Mouse (Mus musculus): ENCODE measurements around the gene Nfatc2. TPM values are rescaled to one million over a fixed set of nuclear protein-coding genes. Genes with fewer than 3 reads are reported as not detected.

The Nfatc2 gene
- polyA plus RNA-seq, 1 experiment, result 15.3 TPM

DNA sequence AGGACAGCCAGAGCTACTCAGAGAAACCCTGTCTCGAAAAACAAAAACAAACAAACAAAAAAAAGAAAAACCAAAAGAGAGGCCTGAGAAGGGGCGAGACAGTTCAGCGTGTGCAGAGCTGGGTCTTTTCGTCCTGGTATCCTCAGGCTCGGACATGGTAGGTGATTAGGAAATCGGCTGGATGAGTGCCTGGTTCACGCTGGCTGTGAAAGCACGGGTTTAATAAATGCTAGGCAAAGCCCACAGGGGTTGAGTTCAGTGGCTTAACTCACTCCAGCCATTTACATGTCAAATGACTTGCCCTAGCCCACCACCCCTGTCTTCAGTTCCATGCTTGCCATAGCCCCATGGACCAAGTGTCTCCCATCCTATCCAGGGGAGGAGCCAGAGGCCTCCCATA, 14.3 kb downstream of the Nfatc2 start:
- no peak overlapping the region for H3K4me3 ChIP-seq (ENCODE audit: extremely low read depth, insufficient read depth, insufficient read length)
- H3K36me3 ChIP-seq (ENCODE audit: control insufficient read depth, insufficient read depth, low read length), result no peaks in the 10 kb centered on the region
- no peaks in the 10 kb centered on the region for H3K27me3 ChIP-seq (ENCODE audit: control insufficient read depth, insufficient read depth, low read length)
- TF ChIP-seq CTCF (IDR thresholded peaks at IDR 0.05; ENCODE audit: extremely low read depth, insufficient read depth, insufficient read length, insufficient replicate concordance) (no peak), POLR2A (IDR thresholded peaks at IDR 0.05; ENCODE audit: low read depth, low read length) (no peak)
- WGBS, result 89% methylated on average over 8 of the region's 8 CpGs
- DNase-seq (ENCODE audit: low read depth in 1 of 2, low spot score in 2 of 2), result no peak
- H3K4me1 ChIP-seq (ENCODE audit: control insufficient read depth, insufficient read depth, insufficient read length), result peaks cover 40% of the 10 kb centered on the region; the same call in 1 of the 2 replicates
- no peak overlapping the region for H3K27ac ChIP-seq (ENCODE audit: insufficient read depth, low read length)

DNA sequence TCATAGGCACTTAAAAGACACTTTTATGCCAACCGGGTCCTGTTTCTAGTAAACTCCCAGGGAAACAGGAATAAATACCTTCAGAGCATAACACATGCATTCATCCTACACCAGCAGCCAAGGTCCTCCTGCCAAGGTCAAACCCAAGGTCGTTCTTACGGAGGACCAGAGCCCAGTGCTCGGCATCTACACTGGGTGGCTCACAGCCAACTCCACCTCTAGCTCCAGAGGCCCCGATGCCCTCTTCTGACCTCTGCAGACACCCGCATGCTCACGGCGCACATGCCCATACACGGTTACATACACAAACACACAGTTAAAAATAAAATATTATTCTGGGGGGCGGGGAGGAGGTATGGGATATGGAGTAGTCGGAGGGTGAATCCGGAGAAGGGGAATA, 14.9 kb downstream of the Nfatc2 start:
- no peaks in the 10 kb centered on the region for H3K27me3 ChIP-seq (ENCODE audit: control insufficient read depth, insufficient read depth, low read length)
- WGBS, result 93% methylated on average over 12 of the region's 12 CpGs
- H3K36me3 ChIP-seq (ENCODE audit: control insufficient read depth, insufficient read depth, low read length), result no peaks in the 10 kb centered on the region
- no peak overlapping the region for H3K27ac ChIP-seq (ENCODE audit: insufficient read depth, low read length)
- no peak overlapping the region for H3K4me3 ChIP-seq (ENCODE audit: extremely low read depth, insufficient read depth, insufficient read length)
- H3K4me1 ChIP-seq (ENCODE audit: control insufficient read depth, insufficient read depth, insufficient read length), result peaks cover 40% of the 10 kb centered on the region; the same call in 1 of the 2 replicates
- TF ChIP-seq CTCF (IDR thresholded peaks at IDR 0.05; ENCODE audit: extremely low read depth, insufficient read depth, insufficient read length, insufficient replicate concordance) (no peak), POLR2A (IDR thresholded peaks at IDR 0.05; ENCODE audit: low read depth, low read length) (no peak)
- DNase-seq (ENCODE audit: low read depth in 1 of 2, low spot score in 2 of 2), result no peak

GRCm38 (mm10) chr2:168584857-168585256, 16.6 kb downstream of the Nfatc2 start:
- no peak for DNase-seq (ENCODE audit: low read depth in 1 of 2, low spot score in 2 of 2)
- TF ChIP-seq CTCF (IDR thresholded peaks at IDR 0.05; ENCODE audit: extremely low read depth, insufficient read depth, insufficient read length, insufficient replicate concordance) (no peak), POLR2A (IDR thresholded peaks at IDR 0.05; ENCODE audit: low read depth, low read length) (no peak)
- H3K4me1 ChIP-seq (ENCODE audit: control insufficient read depth, insufficient read depth, insufficient read length), result peaks cover 39% of the 10 kb centered on the region; the same call in 1 of the 2 replicates
- WGBS, result 37% methylated on average over 6 of the region's 6 CpGs
- no peak overlapping the region for H3K4me3 ChIP-seq (ENCODE audit: extremely low read depth, insufficient read depth, insufficient read length)
- no peaks in the 10 kb centered on the region for H3K36me3 ChIP-seq (ENCODE audit: control insufficient read depth, insufficient read depth, low read length)
- H3K27me3 ChIP-seq (ENCODE audit: control insufficient read depth, insufficient read depth, low read length), result no peaks in the 10 kb centered on the region
- no peak overlapping the region for H3K27ac ChIP-seq (ENCODE audit: insufficient read depth, low read length)

GRCm38 (mm10) chr2:168584408-168584807, 17.0 kb downstream of the Nfatc2 start:
- DNase-seq (ENCODE audit: low read depth in 1 of 2, low spot score in 2 of 2), result no peak
- peaks cover 41% of the 10 kb centered on the region; the same call in 1 of the 2 replicates for H3K4me1 ChIP-seq (ENCODE audit: control insufficient read depth, insufficient read depth, insufficient read length)
- TF ChIP-seq CTCF (IDR thresholded peaks at IDR 0.05; ENCODE audit: extremely low read depth, insufficient read depth, insufficient read length, insufficient replicate concordance) (no peak), POLR2A (IDR thresholded peaks at IDR 0.05; ENCODE audit: low read depth, low read length) (no peak)
- H3K4me3 ChIP-seq (ENCODE audit: extremely low read depth, insufficient read depth, insufficient read length), result no peak overlapping the region
- no peak overlapping the region for H3K27ac ChIP-seq (ENCODE audit: insufficient read depth, low read length)
- WGBS, result 60% methylated on average over 8 of the region's 8 CpGs
- no peaks in the 10 kb centered on the region for H3K27me3 ChIP-seq (ENCODE audit: control insufficient read depth, insufficient read depth, low read length)
- no peaks in the 10 kb centered on the region for H3K36me3 ChIP-seq (ENCODE audit: control insufficient read depth, insufficient read depth, low read length)

GRCm38 (mm10) chr2:168583084-168583483, 18.4 kb downstream of the Nfatc2 start:
- 6% methylated on average over 5 of the region's 5 CpGs for WGBS
- H3K27me3 ChIP-seq (ENCODE audit: control insufficient read depth, insufficient read depth, low read length), result no peaks in the 10 kb centered on the region
- DNase-seq (ENCODE audit: low read depth in 1 of 2, low spot score in 2 of 2), result peak in 1 of 2 experiments; percentile 24
- no peak overlapping the region for H3K4me3 ChIP-seq (ENCODE audit: extremely low read depth, insufficient read depth, insufficient read length)
- H3K36me3 ChIP-seq (ENCODE audit: control insufficient read depth, insufficient read depth, low read length), result no peaks in the 10 kb centered on the region
- H3K4me1 ChIP-seq (ENCODE audit: control insufficient read depth, insufficient read depth, insufficient read length), result peaks cover 39% of the 10 kb centered on the region; the same call in 1 of the 2 replicates
- H3K27ac ChIP-seq (ENCODE audit: insufficient read depth, low read length), result peak overlapping the region; percentile 36
- no peak for TF ChIP-seq CTCF (IDR thresholded peaks at IDR 0.05; ENCODE audit: extremely low read depth, insufficient read depth, insufficient read length, insufficient replicate concordance)
- no peak for TF ChIP-seq POLR2A (IDR thresholded peaks at IDR 0.05; ENCODE audit: low read depth, low read length)

- no peak overlapping the region for H3K4me3 ChIP-seq (ENCODE audit: extremely low read depth, insufficient read depth, insufficient read length)
- peaks cover 38% of the 10 kb centered on the region; the same call in 1 of the 2 replicates for H3K4me1 ChIP-seq (ENCODE audit: control insufficient read depth, insufficient read depth, insufficient read length)
- H3K27ac ChIP-seq (ENCODE audit: insufficient read depth, low read length), result no peak overlapping the region
- DNase-seq (ENCODE audit: low read depth in 1 of 2, low spot score in 2 of 2), result no peak
- no peaks in the 10 kb centered on the region for H3K27me3 ChIP-seq (ENCODE audit: control insufficient read depth, insufficient read depth, low read length)
- 77% methylated on average over 6 of the region's 6 CpGs for WGBS
- no peaks in the 10 kb centered on the region for H3K36me3 ChIP-seq (ENCODE audit: control insufficient read depth, insufficient read depth, low read length)
- no peak for TF ChIP-seq CTCF (IDR thresholded peaks at IDR 0.05; ENCODE audit: extremely low read depth, insufficient read depth, insufficient read length, insufficient replicate concordance)
- TF ChIP-seq POLR2A (IDR thresholded peaks at IDR 0.05; ENCODE audit: low read depth, low read length), result no peak
These were observed 20.1 kb downstream of the Nfatc2 start for GRCm38 (mm10) chr2:168581207-168581854.

DNA sequence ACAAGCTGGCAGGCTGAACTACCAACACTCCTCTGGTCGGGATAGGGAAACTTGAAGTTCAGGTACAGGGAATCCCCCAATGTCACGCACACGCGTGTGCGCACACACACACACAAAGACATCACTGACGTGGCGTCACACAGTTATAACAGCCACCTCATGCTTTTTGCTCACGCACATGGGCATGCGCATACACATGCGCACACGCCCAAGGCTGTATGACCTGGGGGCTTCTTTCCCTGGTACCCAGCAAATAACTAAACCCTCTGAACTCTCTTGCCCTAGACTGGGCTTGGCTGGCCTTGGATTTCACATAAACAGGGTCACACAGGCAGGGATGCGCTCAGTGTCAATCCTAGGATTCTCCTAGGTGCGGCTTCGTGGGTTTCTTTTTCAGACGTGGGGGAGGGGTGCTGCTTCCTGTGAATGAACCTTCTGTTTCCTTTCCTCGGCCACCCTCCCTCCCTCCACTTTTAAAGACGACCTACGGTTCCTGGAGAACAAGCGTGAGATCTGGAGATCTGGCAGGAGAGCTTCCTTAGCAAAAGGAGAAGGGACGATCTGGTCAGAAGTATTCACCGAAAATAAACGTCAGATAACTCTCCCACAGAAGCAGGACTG, 21.1 kb downstream of the Nfatc2 start:
- Histone ChIP-seq H3K27ac (ENCODE audit: insufficient read depth, low read length) (no peak overlapping the region), H3K4me3 (ENCODE audit: extremely low read depth, insufficient read depth, insufficient read length) (no peak overlapping the region), H3K4me1 (ENCODE audit: control insufficient read depth, insufficient read depth, insufficient read length) (peaks cover 40% of the 10 kb centered on the region; the same call in 1 of the 2 replicates), H3K36me3 (ENCODE audit: control insufficient read depth, insufficient read depth, low read length) (no peaks in the 10 kb centered on the region), H3K27me3 (ENCODE audit: control insufficient read depth, insufficient read depth, low read length) (no peaks in the 10 kb centered on the region)
- no peak for TF ChIP-seq POLR2A (IDR thresholded peaks at IDR 0.05; ENCODE audit: low read depth, low read length)
- no peak for TF ChIP-seq CTCF (IDR thresholded peaks at IDR 0.05; ENCODE audit: extremely low read depth, insufficient read depth, insufficient read length, insufficient replicate concordance)
- 41% methylated on average over 22 of the region's 22 CpGs for WGBS
- DNase-seq (ENCODE audit: low read depth in 1 of 2, low spot score in 2 of 2), result no peak

Measured in spleen, adult 2 months (tissue).